Mouse (Mus musculus): ENCODE measurements around the gene Grwd1.
A peak's percentile ranks its signal among the peaks of the same experiment; 100 is the strongest.

The Grwd1 gene

GRCm38 (mm10) chr7:45842950-45843744 is 12.4 kb upstream of the Grwd1 start:
- DNase-seq (ENCODE audit: low spot score in 2 of 2), result no peak

GRCm38 (mm10) chr7:45833924-45834323 is 3.2 kb upstream of the Grwd1 start:
- DNase-seq (ENCODE audit: low spot score in 2 of 2), result no peak

- DNase-seq (ENCODE audit: low spot score in 2 of 2), result no peak
Measured at GRCm38 (mm10) chr7:45833148-45833790, 2.5 kb upstream of the Grwd1 start.

GRCm38 (mm10) chr7:45832428-45832827 is 1.7 kb upstream of the Grwd1 start:
- no peak for DNase-seq (ENCODE audit: low spot score in 2 of 2)

- DNase-seq (ENCODE audit: low spot score in 2 of 2), result no peak
Measured at GRCm38 (mm10) chr7:45831128-45831525, 383 bp upstream of the Grwd1 start.

GRCm38 (mm10) chr7:45826631-45827030 is 4.1 kb downstream of the Grwd1 start:
- DNase-seq (ENCODE audit: low spot score in 2 of 2), result no peak

GRCm38 (mm10) chr7:45824598-45824997 is 6.1 kb downstream of the Grwd1 start, which contains the start of gene Kcnj14:
TSS of gene Kcnj14 (minus strand) at chr7:45824782.
- no peak for DNase-seq (ENCODE audit: low spot score in 2 of 2)

GRCm38 (mm10) chr7:45820913-45821312 is 9.8 kb downstream of the Grwd1 start:
- DNase-seq (ENCODE audit: low spot score in 2 of 2), result no peak

- no peak for DNase-seq (ENCODE audit: low spot score in 2 of 2)
Measured at GRCm38 (mm10) chr7:45819843-45820242, 10.9 kb downstream of the Grwd1 start.

- DNase-seq (ENCODE audit: low spot score in 2 of 2), result no peak
Measured at GRCm38 (mm10) chr7:45815984-45816351, 14.8 kb downstream of the Grwd1 start.

- DNase-seq (ENCODE audit: low spot score in 2 of 2), result no peak
Measured at GRCm38 (mm10) chr7:45815323-45815983, 15.3 kb downstream of the Grwd1 start.

GRCm38 (mm10) chr7:45814841-45815240 is 15.9 kb downstream of the Grwd1 start:
- DNase-seq (ENCODE audit: low spot score in 2 of 2), result no peak

GRCm38 (mm10) chr7:45813787-45814779 is 16.7 kb downstream of the Grwd1 start, which contains the start of gene Cyth2:
TSS of gene Cyth2 (minus strand) at chr7:45814581.
- DNase-seq (ENCODE audit: low spot score in 2 of 2), result peak; percentile 100

GRCm38 (mm10) chr7:45812921-45813320 is 17.8 kb downstream of the Grwd1 start:
- DNase-seq (ENCODE audit: low spot score in 2 of 2), result no peak

- no peak for DNase-seq (ENCODE audit: low spot score in 2 of 2)
Measured at GRCm38 (mm10) chr7:45809276-45810075, 21.3 kb downstream of the Grwd1 start.

GRCm38 (mm10) chr7:45808471-45808870 is 22.3 kb downstream of the Grwd1 start:
- no peak for DNase-seq (ENCODE audit: low spot score in 2 of 2)

- DNase-seq (ENCODE audit: low spot score in 2 of 2), result no peak
Measured at GRCm38 (mm10) chr7:45805941-45806340, 24.8 kb downstream of the Grwd1 start.

GRCm38 (mm10) chr7:45802551-45802950 is 28.2 kb downstream of the Grwd1 start:
- DNase-seq (ENCODE audit: low spot score in 2 of 2), result no peak

GRCm38 (mm10) chr7:45801348-45801747 is 29.4 kb downstream of the Grwd1 start:
- peak; percentile 87 to 92 for DNase-seq (ENCODE audit: low spot score in 2 of 2)

- peak; percentile 38 to 53 for DNase-seq (ENCODE audit: low spot score in 2 of 2)
Measured at GRCm38 (mm10) chr7:45800546-45801204, 30.1 kb downstream of the Grwd1 start.

Measured in natural killer cell, adult 2 months (primary cell).